Mouse (Mus musculus) common myeloid progenitor, adult 5-6 weeks (primary cell): Measurements from ENCODE around the gene Spata5. TPM values are rescaled to one million over a fixed set of nuclear protein-coding genes. Genes with fewer than 3 reads are reported as not detected.
A peak's percentile ranks its signal among the peaks of the same experiment; 100 is the strongest.
"Not testable (repeated sequence)": the region's sequence is repeated elsewhere in the genome, so short reads cannot be mapped to it uniquely, and the experiment has no call there.

Source experiments
- ATAC-seq: replicated peaks from 2 replicates; pipeline ENCODE4 v1.8.0; 2016; ENCODE audit warnings: low read depth, mild to moderate bottlenecking, moderate TSS enrichment, inconsistent platforms; ENCODE audit not compliant: poor library complexity, severe bottlenecking
- total RNA-seq: library from RNA; stranded (forward); fragments of 200-1000, 187-1606 nt; gene quantifications from 2 replicates; pipeline ENCODE4 v1.2.3, GENCODE M21; 2017

The Spata5 gene
- total RNA-seq, 1 experiment from 2014 or later = 222 TPM

DNA sequence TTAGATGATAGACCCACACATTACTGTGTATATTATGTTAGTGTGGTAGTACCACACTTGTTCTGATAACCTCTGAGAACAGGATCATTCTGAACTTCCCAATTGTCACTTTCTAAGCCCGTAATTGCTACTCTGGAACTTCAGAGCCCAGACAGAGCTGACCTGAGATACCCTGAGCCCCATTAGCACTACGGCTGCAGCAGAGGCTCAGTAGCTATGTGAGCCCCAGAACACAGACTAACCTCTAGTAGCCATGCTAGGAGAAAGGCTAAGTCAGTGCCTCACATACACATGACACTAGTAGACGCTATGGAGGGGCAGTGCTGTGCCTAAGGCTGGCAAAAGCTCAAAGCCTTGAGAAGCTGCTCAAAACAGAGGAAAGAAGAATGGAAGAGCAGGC, 141.8 kb downstream of the Spata5 start:
- no peak for ATAC-seq

DNA sequence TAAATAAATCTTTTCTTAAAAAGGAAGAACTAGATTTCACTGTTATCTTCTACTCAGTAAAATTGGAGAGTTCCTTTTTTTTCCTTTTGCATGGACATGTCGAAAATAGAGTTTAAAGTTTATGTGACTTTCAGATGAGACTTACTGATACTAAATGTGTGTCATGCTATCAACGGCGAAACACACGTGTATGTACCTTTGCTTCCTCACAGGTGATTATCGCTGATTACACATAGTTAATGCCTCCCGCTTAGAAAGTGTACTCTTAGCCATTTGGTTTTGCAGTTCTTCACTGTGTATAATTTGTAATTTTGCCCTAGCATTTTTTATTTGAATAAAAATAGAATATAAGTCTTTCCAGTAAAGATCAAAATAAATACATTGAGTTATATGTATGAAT, 146.4 kb downstream of the Spata5 start:
- no peak for ATAC-seq

DNA sequence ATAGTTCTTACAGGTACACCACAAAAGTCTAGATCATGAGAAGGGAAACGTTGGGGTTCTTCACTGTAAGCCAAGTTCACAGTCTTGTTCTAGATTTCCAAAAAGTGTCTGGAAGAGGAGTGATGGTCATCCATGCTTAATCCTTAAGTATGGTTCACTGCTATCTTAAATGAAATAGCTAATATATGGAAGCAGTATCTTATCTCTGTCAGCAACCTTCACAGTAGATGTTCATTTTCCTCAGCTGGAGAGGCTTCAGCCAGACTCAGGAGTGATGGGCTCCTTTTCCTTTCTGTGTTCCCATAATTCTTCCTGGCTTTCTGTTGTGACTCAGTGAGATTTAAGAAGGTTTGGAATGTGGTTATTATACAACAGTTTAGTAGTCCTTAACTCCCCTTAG, 147.8 kb downstream of the Spata5 start:
- ATAC-seq = no peak

DNA sequence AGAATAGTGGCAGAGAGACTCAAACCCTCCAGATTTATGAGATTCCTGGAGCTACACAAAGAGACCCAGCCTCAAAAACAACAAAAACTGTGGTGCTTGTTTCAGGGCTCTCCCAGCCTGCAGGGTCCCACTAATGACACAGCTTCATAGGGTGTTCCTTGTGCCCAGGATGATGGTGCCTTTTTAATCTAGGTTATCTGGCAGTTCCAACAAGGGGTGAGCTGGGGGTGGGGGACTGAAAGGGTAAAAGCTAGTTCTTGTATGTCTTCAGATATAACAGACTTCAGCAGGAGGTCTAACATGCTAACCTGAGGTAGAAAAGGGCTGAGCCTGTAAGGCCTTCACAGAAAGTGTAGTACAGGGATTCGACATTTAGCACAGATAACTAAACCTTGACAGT, 149.1 kb downstream of the Spata5 start:
- no peak for ATAC-seq

DNA sequence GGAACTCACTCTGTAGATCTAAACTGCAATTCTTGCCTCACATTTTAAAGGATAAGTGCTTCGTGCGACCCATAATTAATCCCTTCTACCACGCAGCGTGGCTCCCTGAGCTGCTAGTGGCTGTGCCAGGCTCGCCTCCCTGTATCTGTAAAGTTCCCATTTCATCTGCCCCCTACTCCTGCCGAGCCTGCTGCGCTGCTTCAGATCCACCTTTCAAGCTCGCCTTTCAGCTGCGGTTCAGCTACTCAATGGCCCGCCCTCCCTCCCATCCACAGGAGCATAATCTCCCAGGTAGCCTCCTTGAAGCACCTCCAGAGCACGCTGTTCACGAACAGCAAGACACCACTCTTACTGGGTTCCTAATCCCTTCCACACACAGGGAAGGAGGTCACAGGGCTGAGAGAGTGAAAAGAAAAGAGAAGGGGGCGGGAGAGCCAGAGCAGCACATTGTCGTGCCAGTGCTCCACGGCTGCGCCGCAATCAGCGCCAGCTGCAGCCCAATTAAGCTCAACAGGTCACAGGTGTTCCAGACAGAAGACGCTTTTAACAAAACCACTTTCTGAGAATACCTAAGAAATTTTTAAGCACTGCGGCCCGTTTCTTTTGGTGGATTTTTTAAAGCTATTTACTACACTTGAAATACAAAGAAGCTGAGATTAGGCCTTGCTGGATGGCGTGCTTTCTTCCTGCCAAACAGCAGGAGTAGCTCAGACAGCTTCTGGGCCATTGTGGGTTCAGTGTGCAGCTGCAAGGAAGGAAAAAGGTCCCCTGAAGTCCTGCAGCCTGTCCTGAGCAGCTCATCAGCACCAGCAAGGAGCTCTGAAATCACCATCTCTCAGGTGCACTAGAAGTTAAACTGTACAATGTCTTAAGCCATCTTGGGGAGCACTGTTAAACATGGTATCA, 150.2 kb downstream of the Spata5 start:
- no peak for ATAC-seq

DNA sequence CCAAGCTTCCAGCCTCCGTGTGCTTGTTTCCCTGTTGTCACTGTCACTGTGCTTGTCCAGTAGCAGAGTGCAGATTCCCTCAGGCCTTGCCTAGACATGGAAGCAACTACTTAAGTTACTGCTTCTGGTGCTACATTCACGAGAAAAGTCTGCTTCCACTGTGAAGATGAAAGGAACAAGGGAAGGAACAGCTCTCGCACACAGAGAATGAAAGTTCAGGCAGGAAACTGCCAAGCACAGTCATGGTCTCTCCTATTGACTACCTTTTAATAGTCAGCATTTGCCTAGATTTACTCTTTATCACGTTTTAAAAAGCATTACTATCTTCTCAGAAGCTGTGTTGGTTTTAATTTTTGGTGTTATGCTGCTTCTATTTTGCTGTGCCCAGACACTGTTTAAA, 151.9 kb downstream of the Spata5 start:
- no peak for ATAC-seq

DNA sequence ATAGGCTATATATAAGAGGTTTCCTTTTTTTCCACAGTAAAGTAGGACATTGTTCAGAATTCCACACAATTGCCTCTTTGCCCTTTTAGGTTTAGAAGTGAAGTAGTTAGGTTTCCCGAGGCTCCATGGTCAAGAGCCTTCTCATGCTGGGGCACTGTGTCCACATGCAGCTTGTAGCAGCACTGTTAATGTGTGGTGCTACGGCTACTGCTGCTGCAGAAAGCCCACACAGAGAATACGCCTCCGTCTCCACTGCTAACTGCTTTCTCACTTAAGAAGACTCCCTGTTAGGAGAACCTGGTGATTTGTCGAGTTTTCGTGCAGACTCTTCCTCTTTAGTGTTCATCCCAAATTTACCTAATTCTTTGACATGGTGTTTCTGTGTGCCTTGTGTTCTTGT, 152.4 kb downstream of the Spata5 start:
- ATAC-seq = no peak

DNA sequence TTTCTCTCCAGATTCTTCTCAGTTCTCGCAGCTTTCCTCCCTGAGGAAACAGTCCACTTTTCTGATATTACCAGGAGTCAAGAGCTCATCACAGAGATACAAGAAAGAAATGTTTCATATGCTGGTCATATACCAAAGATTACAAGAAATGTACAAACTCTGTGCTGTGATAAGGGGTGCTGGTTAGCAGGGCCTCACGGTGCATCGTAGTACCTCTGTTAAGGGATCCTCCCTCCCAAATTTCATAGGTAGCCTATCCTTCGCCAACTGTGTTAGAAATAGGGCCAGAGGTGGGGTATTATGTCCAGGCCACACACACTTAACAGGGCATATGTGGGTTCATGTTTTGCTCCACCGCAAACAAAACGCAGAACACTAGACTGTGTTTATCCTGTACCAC, 157.1 kb downstream of the Spata5 start:
- no peak for ATAC-seq

DNA sequence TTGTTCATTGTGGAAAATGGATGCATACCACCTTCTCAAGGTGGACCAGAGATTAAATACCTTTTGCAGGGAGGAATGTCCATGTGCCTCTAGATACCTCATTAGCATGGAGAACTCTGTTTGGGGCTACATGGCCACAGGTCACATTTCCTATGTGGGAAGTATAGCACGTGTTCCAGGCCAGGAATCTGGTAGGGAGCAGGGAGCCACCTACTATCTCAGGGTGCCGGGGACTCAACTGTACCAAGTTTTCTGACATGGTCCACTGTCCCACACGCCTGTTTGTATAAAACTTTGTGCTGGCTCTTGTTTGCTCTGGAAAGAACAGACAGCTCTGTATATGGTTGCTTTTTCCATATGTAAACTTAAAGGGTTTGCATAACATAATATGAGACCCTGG, 158.0 kb downstream of the Spata5 start:
- no peak for ATAC-seq

DNA sequence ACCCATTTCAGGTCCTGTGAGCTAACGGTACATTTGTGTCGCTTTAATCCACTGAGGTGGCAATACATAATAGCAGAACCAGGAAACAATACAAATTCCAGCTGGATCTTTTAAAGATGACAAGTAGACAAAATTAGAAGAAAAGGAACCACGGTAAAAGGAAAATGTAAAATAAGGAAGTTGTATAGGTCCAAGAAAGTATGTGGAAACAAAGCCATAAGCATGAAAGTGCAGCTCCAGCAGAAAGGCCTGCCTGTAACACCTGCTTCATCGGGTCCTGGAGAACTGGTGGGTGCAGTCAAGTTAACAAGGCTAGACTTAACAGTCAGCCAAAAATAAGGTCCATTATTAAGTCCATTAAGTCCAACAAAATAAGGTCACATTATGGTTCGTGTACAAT, 164.9 kb downstream of the Spata5 start:
- 0 out of 2 replicates have a peak, but pooled peaks have one; percentile 42 for ATAC-seq

DNA sequence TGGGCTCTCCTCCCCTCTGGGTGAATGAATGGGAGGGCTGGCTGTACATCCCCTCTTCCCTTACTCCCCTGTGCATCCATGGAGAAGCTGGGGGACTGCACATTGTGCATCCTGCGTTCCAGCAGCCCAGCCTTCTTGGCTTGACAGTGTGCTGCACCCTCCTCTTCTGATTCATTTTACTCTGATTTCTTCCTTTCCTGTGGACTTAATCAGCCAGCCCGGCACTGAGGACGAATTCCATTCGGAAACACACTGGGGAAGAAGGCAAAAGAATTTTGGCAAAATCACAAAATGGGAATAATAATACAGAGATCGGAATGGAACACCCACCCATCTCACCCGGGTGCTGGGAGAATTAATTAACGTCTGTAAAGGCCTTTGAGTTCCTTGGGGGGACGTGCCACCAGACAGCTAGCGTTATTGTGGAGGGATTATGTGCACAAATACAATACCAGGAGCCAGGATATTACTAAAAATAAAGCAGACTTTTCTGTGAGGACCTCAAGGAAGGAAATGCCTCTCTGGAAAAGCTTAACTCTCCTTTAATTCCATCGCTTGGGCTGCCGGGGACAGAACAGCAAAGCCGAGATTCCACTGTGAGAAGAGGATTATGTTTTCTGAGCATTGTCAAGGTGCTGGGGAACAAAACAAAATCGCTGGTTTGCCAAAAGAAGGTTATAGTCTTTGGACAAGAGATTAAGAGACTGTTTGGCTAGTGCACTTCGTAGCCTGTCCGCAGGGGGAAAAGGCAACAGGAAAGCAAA, 166.5 kb downstream of the Spata5 start:
- no peak for ATAC-seq

DNA sequence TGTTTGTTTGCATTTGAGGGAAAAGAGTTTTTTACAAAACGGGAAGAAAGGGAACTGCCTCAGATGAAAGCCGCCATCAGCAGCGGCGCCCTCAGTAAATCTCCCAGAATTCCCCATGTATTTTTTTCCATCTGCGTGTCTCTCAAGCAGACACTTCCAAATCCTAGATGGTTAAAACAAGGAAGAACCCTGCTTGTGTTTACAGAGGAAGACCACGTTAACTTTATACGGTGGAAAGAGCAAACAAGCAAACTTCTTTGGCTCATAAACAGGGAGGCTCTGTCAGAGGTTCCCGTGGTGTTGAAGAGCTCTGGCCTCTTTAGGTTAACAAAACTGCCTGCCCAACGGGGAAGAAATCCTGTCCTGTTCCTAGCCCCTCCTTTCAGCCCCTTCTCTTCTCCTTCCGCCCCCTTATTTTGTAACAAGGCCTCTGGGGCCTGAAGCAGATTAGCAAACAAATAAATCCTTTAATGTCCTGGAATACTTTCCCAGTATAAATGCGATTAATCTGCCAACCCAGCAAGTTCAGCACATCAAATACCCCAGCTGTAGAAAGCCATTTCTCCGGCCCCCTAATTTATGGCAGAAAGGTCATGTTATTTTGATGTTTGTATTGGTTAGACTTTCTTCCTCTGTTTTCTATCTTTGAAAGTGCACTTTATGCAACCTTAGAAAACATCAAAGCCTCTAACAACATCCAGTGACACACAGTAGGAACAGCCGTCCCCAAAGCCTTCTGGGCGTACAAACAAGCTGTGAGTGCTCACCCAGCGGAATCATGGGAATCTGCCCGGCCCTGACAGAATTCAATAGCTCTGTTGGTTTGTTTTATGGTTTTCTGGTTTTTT, 167.3 kb downstream of the Spata5 start:
- no peak for ATAC-seq

DNA sequence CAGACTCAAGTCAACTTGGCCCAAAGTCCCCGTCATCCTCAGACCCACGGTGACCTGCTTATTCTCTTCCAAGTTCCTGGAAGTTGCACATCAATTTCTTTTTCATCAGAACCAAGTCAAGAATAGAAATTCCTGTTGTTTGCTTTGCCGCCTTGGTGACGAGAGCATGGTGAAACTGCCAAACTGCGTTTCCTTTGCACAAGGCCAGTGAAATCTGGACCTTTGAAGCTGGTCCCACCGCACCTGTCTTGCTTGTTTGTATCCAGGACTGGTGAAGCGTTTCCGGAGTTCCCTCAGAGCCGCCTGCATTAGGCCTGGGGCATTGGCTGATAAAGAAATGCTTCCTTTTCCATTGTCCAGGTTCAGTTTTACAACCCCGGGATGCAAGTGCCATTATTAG, 176.0 kb downstream of the Spata5 start:
- ATAC-seq = no peak

DNA sequence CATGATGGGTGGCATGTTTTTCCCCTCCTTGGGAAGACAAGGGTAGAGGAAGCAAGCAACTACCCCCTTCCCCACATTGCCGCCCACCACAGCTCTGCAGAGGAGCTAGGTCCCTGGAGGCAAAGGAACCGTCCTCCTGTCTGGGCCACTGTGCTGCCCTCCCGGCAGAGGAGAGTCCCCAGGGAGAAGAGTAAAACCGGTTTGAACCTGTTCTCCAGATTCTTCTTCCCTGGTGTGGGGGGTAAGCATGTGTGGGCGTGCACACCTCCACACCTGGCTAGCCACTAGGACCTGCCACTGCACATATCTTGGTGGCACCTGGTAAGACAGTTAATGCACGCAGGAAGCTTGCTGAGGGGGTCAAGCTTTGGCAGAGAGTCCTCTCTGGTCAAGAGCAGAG, 176.8 kb downstream of the Spata5 start:
- no peak for ATAC-seq

DNA sequence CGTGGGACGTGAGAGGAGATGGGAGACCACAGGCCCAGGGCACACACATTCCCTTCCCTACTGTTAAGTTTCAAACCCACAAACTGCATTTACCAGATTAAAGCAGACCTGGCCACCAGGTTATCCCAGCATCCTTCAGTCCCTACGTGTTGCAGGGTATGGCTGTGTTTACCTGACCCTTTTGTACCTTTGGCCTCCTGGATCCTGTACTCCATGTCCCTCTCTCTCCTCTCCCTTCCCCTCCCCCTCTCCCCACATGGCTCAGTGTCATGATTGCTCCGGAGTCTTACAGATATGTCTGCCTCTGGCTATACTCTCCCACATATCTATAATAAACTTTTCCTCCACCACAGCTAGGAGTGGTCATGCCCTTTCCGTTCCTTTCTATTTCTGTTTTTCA, 177.5 kb downstream of the Spata5 start:
- ATAC-seq = no peak

DNA sequence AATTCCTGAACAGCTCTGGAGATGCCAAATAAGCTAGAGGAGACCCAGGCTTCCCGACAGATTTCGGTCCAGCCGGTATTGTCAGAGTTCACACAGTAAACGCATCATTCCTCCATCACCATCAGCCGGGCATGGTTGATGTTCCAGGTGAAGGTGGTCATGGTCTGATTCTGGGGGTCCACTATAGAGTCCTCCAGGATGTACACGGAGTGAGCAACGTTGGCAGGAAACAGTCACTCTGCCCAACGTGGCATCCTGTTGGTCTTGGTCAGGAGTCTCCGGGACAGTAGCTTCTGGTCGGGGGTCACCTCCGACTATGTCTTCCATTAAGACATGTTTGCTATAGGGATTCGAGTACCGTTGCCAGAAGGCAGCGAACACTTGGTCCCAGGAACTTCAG, 179.9 kb downstream of the Spata5 start:
- not testable (repeated sequence) for ATAC-seq

DNA sequence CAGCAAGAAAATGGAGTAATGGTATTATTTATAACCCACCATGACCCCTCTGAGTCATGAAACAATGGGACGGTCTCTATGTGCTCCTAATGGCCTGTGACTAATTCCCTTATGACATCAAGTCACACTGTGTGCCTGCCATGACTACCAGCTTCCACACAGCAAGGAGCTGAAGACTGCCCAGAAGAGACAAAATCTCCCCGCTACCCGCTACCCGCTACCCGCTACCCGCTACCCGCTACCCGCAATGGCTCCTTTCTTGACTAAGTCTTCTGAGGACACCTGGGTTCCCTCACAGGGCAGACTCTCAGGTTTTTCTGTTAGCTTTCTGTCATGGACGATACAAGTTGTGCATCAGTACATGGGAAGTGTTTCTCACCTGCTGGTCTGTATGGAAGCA, 182.7 kb downstream of the Spata5 start:
- no peak for ATAC-seq

DNA sequence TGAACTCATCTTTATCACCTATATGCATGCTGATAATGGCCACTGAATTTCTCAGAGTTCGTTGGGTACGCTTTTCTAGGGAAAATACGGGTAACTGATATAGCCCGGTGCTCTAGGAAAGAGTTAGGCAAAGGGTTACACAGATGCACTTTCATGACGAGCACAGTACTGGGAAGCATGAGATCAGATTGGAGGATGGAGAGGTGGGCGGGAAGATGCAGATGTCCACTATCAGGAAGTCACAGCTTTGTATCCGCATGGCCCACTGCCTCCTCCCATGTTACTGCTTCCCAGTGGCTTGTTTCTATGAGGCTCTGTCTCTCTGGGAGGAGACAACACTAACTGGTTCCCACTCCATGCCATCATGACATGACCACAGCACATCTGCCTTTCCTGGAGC, 183.2 kb downstream of the Spata5 start:
- ATAC-seq = no peak

DNA sequence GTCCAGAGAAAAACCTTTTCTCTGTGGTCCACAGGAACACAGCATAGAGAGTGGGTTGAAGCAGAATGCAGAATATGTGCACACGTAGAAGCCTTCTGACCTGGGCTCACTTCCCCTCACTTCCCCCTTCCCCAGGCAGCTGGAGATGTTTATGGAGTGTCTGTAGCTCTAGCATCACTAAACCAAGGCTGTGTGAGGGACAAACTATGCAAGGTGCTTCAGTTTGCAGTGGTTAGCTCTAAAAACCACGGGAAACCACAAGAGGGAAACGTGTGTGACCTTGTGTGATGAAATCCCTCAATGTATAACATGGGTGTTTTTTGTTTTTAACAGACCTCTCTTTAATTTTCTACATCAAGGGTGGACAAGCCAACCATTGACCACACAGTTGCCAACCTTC, 183.8 kb downstream of the Spata5 start:
- ATAC-seq = peak; percentile 84
